Mouse (Mus musculus) heart, postnatal 0 days (tissue): ENCODE results near the gene Nfu1. TPM values are rescaled to one million over a fixed set of nuclear protein-coding genes. Genes with fewer than 3 reads are reported as not detected.
"Not testable (repeated sequence)": the region's sequence is repeated elsewhere in the genome, so short reads cannot be mapped to it uniquely, and the experiment has no call there.

Source experiments
- ATAC-seq: fragments of 200-750 bp; cut with Nextera tagmentation; 2 replicates; pipeline ENCODE4 v1.8.0; 2017; ENCODE audit warnings: low read depth, moderate number of reproducible peaks, moderate library complexity; ENCODE audit not compliant: insufficient read depth
- DNase-seq: peaks from one replicate; pipeline ENCODE4 v3.0.0-alpha.2; 2016; ENCODE audit warnings: low spot score
- H3K27ac ChIP-seq: fragments of 300-500 bp; sonication (generic); 2 replicates; pipeline ENCODE4 v1.5.1; 2014; ENCODE audit warnings: low read depth, mild to moderate bottlenecking
- H3K27me3 ChIP-seq: fragments of 300-500 bp; sonication (generic); 2 replicates; pipeline ENCODE4 v1.6.1; 2014; ENCODE audit warnings: low read length, mixed read lengths; ENCODE audit not compliant: control insufficient read depth, insufficient read depth
- H3K36me3 ChIP-seq: fragments of 300-500 bp; sonication (generic); replicated peaks from 2 replicates; pipeline ENCODE4 v1.6.1; 2014; ENCODE audit warnings: low read length, mixed read lengths; ENCODE audit not compliant: control insufficient read depth, insufficient read depth
- H3K4me1 ChIP-seq: fragments of 300-500 bp; sonication (generic); 2 replicates; pipeline ENCODE4 v1.6.1; 2014; ENCODE audit warnings: antibody characterized with exemption; ENCODE audit not compliant: control insufficient read depth, insufficient read depth
- H3K4me2 ChIP-seq: fragments of 300-500 bp; sonication (generic); 2 replicates; pipeline ENCODE4 v1.6.1; 2014; ENCODE audit warnings: low read depth, mild to moderate bottlenecking, low read length, moderate library complexity
- H3K4me3 ChIP-seq: fragments of 300-500 bp; sonication (generic); 2 replicates; pipeline ENCODE4 v1.5.1; 2014; ENCODE audit warnings: low read depth, low read length
- H3K9ac ChIP-seq: fragments of 300-500 bp; sonication (generic); replicated peaks from 2 replicates; pipeline ENCODE4 v1.6.1; 2014; ENCODE audit warnings: low read depth, low read length, mixed read lengths
- H3K9me3 ChIP-seq: fragments of 300-500 bp; sonication (generic); replicated peaks from 2 replicates; pipeline ENCODE4 v1.6.1; 2016; ENCODE audit warnings: low read length; ENCODE audit not compliant: control insufficient read depth
- CTCF ChIP-seq: IDR thresholded peaks from 2 replicates; pipeline ENCODE4 v1.5.1; 2016; ENCODE audit warnings: antibody characterized with exemption, control low read depth, low read depth
- EP300 ChIP-seq: IDR thresholded peaks from 2 replicates; pipeline ENCODE4 v1.6.1; 2016; ENCODE audit warnings: antibody characterized with exemption, low read depth
- WGBS: fragments of 180-500 bp; shearing (Covaris S2); extraction: QIAGEN DNeasy Blood & Tissue Kit; methylation state at CpG from one replicate; pipeline ENCODE4 v1.1.7; 2014; 5-methylcytosine and 5-hydroxymethylcytosine counted together
- polyA plus RNA-seq: library from polyadenylated mRNA; unstranded; fragments of >200 nt; fragmentation: Nextera tagmentation; extraction: Ambion mirVana; gene quantifications from 2 replicates; pipeline ENCODE4 v1.2.1, GENCODE M21; 2015
- total RNA-seq: library from RNA; depleted of rRNA; stranded (reverse); fragments of >200 nt; gene quantifications from 2 replicates; pipeline ENCODE4 v1.2.3, GENCODE M21; 2014; ENCODE audit warnings: low replicate concordance

Gene Nfu1
- total and polyA plus RNA-seq, 2 experiments from 2014 or later = 157 to 195 TPM

- no peaks in the 10 kb centered on the region for H3K9me3 ChIP-seq
- WGBS = under 1% methylated on average over 11 of the region's 11 CpGs
- peak overlapping the region; percentile 70 for H3K4me3 ChIP-seq
- DNase-seq (no peak), ATAC-seq (no peak; the same call in 1 of the 2 replicates)
- peak overlapping the region; percentile 75 for H3K4me2 ChIP-seq
- no peaks in the 10 kb centered on the region for H3K27me3 ChIP-seq
- TF ChIP-seq CTCF (no peak), EP300 (no peak)
- H3K27ac ChIP-seq = peak overlapping the region; percentile 99
- H3K36me3 ChIP-seq = no peaks in the 10 kb centered on the region
- peaks cover 8% of the 10 kb centered on the region; the same call in 1 of the 2 replicates for H3K4me1 ChIP-seq
- peak overlapping the region; percentile 78 for H3K9ac ChIP-seq
Observed at GRCm38 (mm10) chr6:87042004-87042336, 32.9 kb downstream of the Nfu1 start.

- H3K4me1 ChIP-seq = peaks cover 8% of the 10 kb centered on the region; the same call in 1 of the 2 replicates
- H3K27ac ChIP-seq = peak within 1 kb of the TSS; percentile 99
- DNase-seq (peak; percentile 93), ATAC-seq (peak; percentile 97)
- under 1% methylated on average over 65 of the region's 68 CpGs for WGBS
- H3K9me3 ChIP-seq = no peaks in the 10 kb centered on the region
- H3K9ac ChIP-seq = peak within 1 kb of the TSS; percentile 78
- TF ChIP-seq CTCF (no peak), EP300 (no peak)
- peak within 1 kb of the TSS; percentile 70 for H3K4me3 ChIP-seq
- peak within 1 kb of the TSS; percentile 75 for H3K4me2 ChIP-seq
- H3K27me3 ChIP-seq = no peaks in the 10 kb centered on the region
- no peaks in the 10 kb centered on the region for H3K36me3 ChIP-seq
Observed at GRCm38 (mm10) chr6:87042337-87043130, 33.5 kb downstream of the Nfu1 start, which contains the start of gene Gfpt1. Gfpt1 (plus strand) TSS chr6:87042846.

GRCm38 (mm10) chr6:87043131-87043516, 34.1 kb downstream of the Nfu1 start:
- TF ChIP-seq EP300 = no peak
- TF ChIP-seq CTCF = no peak
- H3K27me3 ChIP-seq = no peaks in the 10 kb centered on the region
- peak overlapping the region; percentile 70 for H3K4me3 ChIP-seq
- DNase-seq (peak; percentile 30), ATAC-seq (no peak; the same call in 1 of the 2 replicates)
- peaks cover 8% of the 10 kb centered on the region; the same call in 1 of the 2 replicates for H3K4me1 ChIP-seq
- peak overlapping the region; percentile 63 for H3K27ac ChIP-seq
- no peaks in the 10 kb centered on the region for H3K9me3 ChIP-seq
- 2% methylated on average over 9 of the region's 9 CpGs for WGBS
- no peaks in the 10 kb centered on the region for H3K36me3 ChIP-seq
- peak overlapping the region; percentile 78 for H3K9ac ChIP-seq
- peak overlapping the region; percentile 75 for H3K4me2 ChIP-seq

GRCm38 (mm10) chr6:87044895-87045294, 35.9 kb downstream of the Nfu1 start:
- 66% methylated on average over 2 of the region's 2 CpGs for WGBS
- peaks cover 8% of the 10 kb centered on the region; the same call in 1 of the 2 replicates for H3K4me1 ChIP-seq
- H3K4me3 ChIP-seq = no peak overlapping the region
- H3K27me3 ChIP-seq = no peaks in the 10 kb centered on the region
- H3K9ac ChIP-seq = no peak overlapping the region
- ATAC-seq (no peak), DNase-seq (no peak)
- TF ChIP-seq CTCF (no peak), EP300 (no peak)
- no peak overlapping the region for H3K4me2 ChIP-seq
- 0 out of 2 replicates have a peak, but pooled peaks cover 6% of the 10 kb centered on the region for H3K36me3 ChIP-seq
- no peak overlapping the region for H3K27ac ChIP-seq
- H3K9me3 ChIP-seq = no peaks in the 10 kb centered on the region

GRCm38 (mm10) chr6:87045507-87045906, 36.5 kb downstream of the Nfu1 start:
- no peaks in the 10 kb centered on the region for H3K9me3 ChIP-seq
- 0 out of 2 replicates have a peak, but pooled peaks cover 6% of the 10 kb centered on the region for H3K36me3 ChIP-seq
- H3K4me3 ChIP-seq = no peak overlapping the region
- DNase-seq = no peak
- no peak for ATAC-seq
- H3K4me1 ChIP-seq = peaks cover 8% of the 10 kb centered on the region; the same call in 1 of the 2 replicates
- no peak overlapping the region for H3K9ac ChIP-seq
- H3K27ac ChIP-seq = no peak overlapping the region
- no peak for TF ChIP-seq EP300
- TF ChIP-seq CTCF = no peak
- 85% methylated on average over 3 of the region's 3 CpGs for WGBS
- H3K27me3 ChIP-seq = no peaks in the 10 kb centered on the region
- H3K4me2 ChIP-seq = no peak overlapping the region

GRCm38 (mm10) chr6:87048712-87049111, 39.7 kb downstream of the Nfu1 start:
- H3K9me3 ChIP-seq, H3K27ac ChIP-seq, H3K4me1 ChIP-seq, DNase-seq, H3K4me2 ChIP-seq, H3K9ac ChIP-seq, H3K4me3 ChIP-seq, ATAC-seq, H3K27me3 ChIP-seq: not testable (repeated sequence)
- peaks cover 29% of the 10 kb centered on the region for H3K36me3 ChIP-seq
- WGBS = 93% methylated on average over 7 of the region's 7 CpGs
